Mouse (Mus musculus): Measurements from ENCODE around the gene Mmgt1. TPM values are rescaled to one million over a fixed set of nuclear protein-coding genes. Genes with fewer than 3 reads are reported as not detected.
A peak's percentile ranks its signal among the peaks of the same experiment; 100 is the strongest.

The Mmgt1 gene
- polyA plus RNA-seq (2015; fragmentation: Nextera tagmentation; extraction: Ambion mirVana) = 24.0 and 27.7 TPM in 2 replicates

- Histone ChIP-seq H3K27me3 (no peaks in the 10 kb centered on the region), H3K36me3 (peaks cover 6% of the 10 kb centered on the region; the same call in 1 of the 2 replicates), H3K4me2 (replicated peaks) (peak within 1 kb of the TSS; percentile 66), H3K4me1 (peaks cover 4% of the 10 kb centered on the region; the same call in 1 of the 2 replicates), H3K9me3 (no peaks in the 10 kb centered on the region), H3K27ac (peak within 1 kb of the TSS; percentile 69), H3K9ac (peak within 1 kb of the TSS; percentile 80), H3K4me3 (peak within 1 kb of the TSS; percentile 68)
- WGBS = 14% methylated on average over 43 of the region's 44 CpGs
- peak; percentile 99 for ATAC-seq (ENCODE audit: low FRiP score, low read depth)
Measured at GRCm38 (mm10) chrX:56597887-56598640, at the start of gene Mmgt1. Gene Mmgt1, minus strand, starts transcription at chrX:56598069.

GRCm38 (mm10) chrX:56640066-56640465, 42.2 kb upstream of the Mmgt1 start:
- no peaks in the 10 kb centered on the region for H3K27me3 ChIP-seq
- no peaks in the 10 kb centered on the region for H3K9me3 ChIP-seq
- WGBS = 16% methylated on average over 1 of the region's 1 CpGs
- no peak overlapping the region for H3K4me3 ChIP-seq
- no peak overlapping the region for H3K4me2 ChIP-seq (replicated peaks)
- ATAC-seq (ENCODE audit: low FRiP score, low read depth) = no peak
- no peaks in the 10 kb centered on the region for H3K4me1 ChIP-seq
- H3K27ac ChIP-seq = no peak overlapping the region
- H3K9ac ChIP-seq = no peak overlapping the region
- peaks cover 10% of the 10 kb centered on the region for H3K36me3 ChIP-seq

DNA sequence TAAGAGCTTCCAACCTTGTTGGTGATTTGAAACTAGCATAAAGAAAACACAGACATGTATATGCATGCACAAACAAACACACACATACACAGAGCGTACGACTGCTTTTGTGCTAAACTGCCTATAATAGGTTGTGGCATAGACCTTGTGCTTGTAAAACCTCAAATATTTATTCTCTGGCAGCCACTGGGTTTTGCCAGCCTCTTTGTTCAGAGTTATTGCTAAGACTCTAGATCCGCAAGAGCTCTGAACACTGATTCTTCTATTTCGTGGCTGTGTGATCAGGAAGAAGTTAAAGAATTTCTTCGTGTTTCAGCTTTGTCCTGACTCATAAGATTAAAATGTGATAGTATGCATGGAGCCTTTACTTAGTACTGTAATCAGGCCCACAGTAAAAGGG, 38.3 kb upstream of the Mmgt1 start:
- no peak overlapping the region for H3K4me2 ChIP-seq (replicated peaks)
- peaks cover 10% of the 10 kb centered on the region for H3K36me3 ChIP-seq
- H3K27ac ChIP-seq = no peak overlapping the region
- H3K27me3 ChIP-seq = no peaks in the 10 kb centered on the region
- no peak overlapping the region for H3K9ac ChIP-seq
- 77% methylated on average over 5 of the region's 5 CpGs for WGBS
- H3K4me1 ChIP-seq = no peaks in the 10 kb centered on the region
- no peaks in the 10 kb centered on the region for H3K9me3 ChIP-seq
- ATAC-seq (ENCODE audit: low FRiP score, low read depth) = no peak
- no peak overlapping the region for H3K4me3 ChIP-seq

DNA sequence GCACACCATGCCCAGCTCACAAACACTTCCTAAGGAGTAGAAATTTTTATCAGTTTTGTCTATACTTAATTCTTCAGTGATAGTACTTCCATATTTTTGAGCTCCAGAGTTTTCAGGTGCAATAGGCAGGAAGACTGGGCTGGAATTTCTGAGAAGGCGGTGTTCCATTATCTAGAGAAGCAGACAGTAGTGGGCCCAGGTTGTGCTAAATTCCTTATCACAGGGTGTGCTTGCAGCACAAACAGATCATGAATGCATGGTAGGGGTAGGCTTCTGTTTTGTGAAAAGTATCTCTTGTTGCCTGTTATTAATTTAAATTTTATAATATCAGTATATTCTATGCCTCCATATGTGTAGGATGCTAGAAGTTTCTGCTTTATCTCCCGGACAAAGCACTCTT, 17.4 kb upstream of the Mmgt1 start:
- Histone ChIP-seq H3K27me3 (no peaks in the 10 kb centered on the region), H3K9me3 (no peaks in the 10 kb centered on the region), H3K27ac (no peak overlapping the region), H3K4me2 (replicated peaks) (no peak overlapping the region), H3K4me1 (peaks cover 5% of the 10 kb centered on the region), H3K4me3 (no peak overlapping the region), H3K9ac (no peak overlapping the region), H3K36me3 (no peaks in the 10 kb centered on the region)
- WGBS = 92% methylated on average over 2 of the region's 2 CpGs
- no peak for ATAC-seq (ENCODE audit: low FRiP score, low read depth)

DNA sequence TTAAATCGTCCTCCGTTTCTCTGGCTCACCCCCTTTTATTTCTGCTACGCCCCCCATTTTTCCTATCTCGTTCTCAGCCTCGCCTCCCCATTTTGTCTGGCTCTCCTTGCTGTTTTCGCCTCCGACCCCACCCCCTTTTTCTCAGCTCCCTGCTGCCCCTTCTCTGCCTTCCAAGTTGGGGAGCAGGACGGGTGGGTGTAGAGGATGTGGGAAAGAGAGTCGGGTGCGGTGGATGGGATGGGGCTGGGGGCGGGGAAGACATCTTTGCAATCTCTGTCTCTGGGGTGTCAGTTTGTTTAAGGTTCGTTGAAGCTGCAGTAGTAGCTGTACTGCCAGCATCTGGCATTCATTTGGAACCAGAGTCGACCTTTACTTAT, 12.4 kb upstream of the Mmgt1 start:
- 13% methylated on average over 13 of the region's 13 CpGs for WGBS
- ATAC-seq (ENCODE audit: low FRiP score, low read depth) = 0 out of 2 replicates have a peak, but pooled peaks have one; percentile 35
- Histone ChIP-seq H3K4me3 (peak overlapping the region; percentile 60), H3K27ac (peak overlapping the region; percentile 72; the same call in 1 of the 2 replicates), H3K4me1 (peaks cover 5% of the 10 kb centered on the region), H3K27me3 (no peaks in the 10 kb centered on the region), H3K9ac (peak overlapping the region; percentile 72), H3K9me3 (no peaks in the 10 kb centered on the region), H3K36me3 (no peaks in the 10 kb centered on the region), H3K4me2 (replicated peaks) (peak overlapping the region; percentile 65)

DNA sequence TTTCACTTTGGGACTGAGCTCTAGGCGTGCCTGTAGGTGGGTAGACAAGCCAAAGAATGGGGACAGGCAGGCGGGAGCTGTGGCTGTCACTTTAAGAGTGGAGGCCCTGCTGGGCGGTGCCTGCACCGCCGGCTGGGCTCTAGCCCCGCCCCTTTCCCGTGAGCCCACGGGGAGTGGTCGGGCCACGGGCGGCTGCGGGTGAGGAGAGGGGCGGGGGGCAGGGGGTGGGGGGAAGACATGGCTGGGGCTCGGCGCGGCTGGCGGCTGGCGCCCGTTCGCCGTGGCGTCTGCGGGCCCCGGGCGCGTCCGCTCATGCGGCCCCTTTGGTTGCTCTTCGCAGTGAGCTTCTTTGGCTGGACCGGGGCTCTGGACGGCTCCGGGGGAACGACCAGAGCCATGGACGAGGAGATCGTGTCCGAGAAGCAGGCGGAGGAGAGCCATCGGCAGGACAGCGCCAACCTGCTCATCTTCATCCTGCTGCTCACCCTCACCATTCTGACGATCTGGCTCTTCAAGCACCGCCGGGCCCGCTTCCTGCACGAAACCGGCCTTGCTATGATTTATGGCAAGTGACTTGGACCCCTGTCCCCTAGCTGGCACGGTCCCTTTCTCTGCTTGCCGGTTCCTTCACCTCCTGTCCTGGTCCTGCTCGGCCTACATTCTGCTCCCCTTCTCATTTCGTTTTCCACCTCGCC, 11.9 kb upstream of the Mmgt1 start, which contains the start of gene Slc9a6:
Gene Slc9a6 (plus strand): TSS at position 135 of the 695 bp plus-strand sequence.
- Histone ChIP-seq H3K4me2 (replicated peaks) (peak within 1 kb of the TSS; percentile 65), H3K4me3 (peak within 1 kb of the TSS; percentile 60), H3K9ac (peak within 1 kb of the TSS; percentile 72), H3K27me3 (no peaks in the 10 kb centered on the region), H3K4me1 (peaks cover 5% of the 10 kb centered on the region), H3K9me3 (no peaks in the 10 kb centered on the region), H3K27ac (peak within 1 kb of the TSS; percentile 72), H3K36me3 (no peaks in the 10 kb centered on the region)
- WGBS = 14% methylated on average over 44 of the region's 50 CpGs
- ATAC-seq (ENCODE audit: low FRiP score, low read depth) = peak; percentile 97

GRCm38 (mm10) chrX:56609285-56609622, 11.4 kb upstream of the Mmgt1 start:
- no peaks in the 10 kb centered on the region for H3K36me3 ChIP-seq
- 18% methylated on average over 7 of the region's 7 CpGs for WGBS
- peak overlapping the region; percentile 65 for H3K4me2 ChIP-seq (replicated peaks)
- no peak overlapping the region for H3K27ac ChIP-seq
- H3K9ac ChIP-seq = 0 out of 2 replicates have a peak overlapping the region, but pooled peaks have one; percentile 25
- peak; percentile 13; the same call in 1 of the 2 replicates for ATAC-seq (ENCODE audit: low FRiP score, low read depth)
- no peaks in the 10 kb centered on the region for H3K9me3 ChIP-seq
- H3K27me3 ChIP-seq = no peaks in the 10 kb centered on the region
- peak overlapping the region; percentile 60 for H3K4me3 ChIP-seq
- peaks cover 5% of the 10 kb centered on the region for H3K4me1 ChIP-seq

DNA sequence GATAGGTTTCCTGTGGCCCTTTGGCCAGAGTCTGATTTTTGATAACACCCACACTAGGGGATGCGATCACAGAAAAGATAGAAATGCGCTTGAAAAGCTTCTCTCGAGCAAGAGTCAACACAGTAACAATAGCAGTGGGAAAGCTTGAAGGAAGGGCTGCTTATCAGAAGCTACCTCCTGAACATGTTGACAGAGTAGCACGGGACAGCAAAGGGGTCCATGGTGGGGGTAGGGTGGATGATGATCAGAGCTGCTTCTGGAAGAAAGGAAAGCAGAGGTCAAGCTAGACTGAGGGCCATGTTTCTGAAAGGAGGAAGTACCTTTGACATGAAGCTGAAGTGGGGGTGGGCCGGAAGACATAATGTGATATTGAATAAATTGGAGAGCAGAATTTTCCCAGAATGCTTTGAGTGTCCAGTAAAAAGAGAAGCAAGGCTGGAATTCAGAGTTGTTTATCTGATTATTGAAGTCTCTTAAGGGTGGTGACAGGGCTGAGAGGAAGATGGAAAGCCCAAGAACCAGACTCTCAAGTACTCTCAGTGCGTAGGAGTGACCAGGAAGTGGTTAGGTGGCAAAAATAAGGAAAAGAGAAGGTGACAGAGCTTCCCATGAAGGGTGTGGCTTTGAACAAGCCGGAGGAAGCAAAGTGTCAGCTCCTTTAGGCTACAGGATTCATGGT, 9.3 kb upstream of the Mmgt1 start:
- H3K4me1 ChIP-seq = peaks cover 5% of the 10 kb centered on the region
- WGBS = 84% methylated on average over 7 of the region's 7 CpGs

GRCm38 (mm10) chrX:56606536-56606935, 8.7 kb upstream of the Mmgt1 start:
- WGBS = 58% methylated on average over 2 of the region's 2 CpGs
- ATAC-seq (ENCODE audit: low FRiP score, low read depth) = no peak

More for the DNA sequence above, 9.3 kb upstream of the Mmgt1 start:
- H3K4me3 ChIP-seq = no peak overlapping the region
- no peak overlapping the region for H3K27ac ChIP-seq
- H3K36me3 ChIP-seq = no peaks in the 10 kb centered on the region
- ATAC-seq (ENCODE audit: low FRiP score, low read depth) = no peak
- H3K9me3 ChIP-seq = no peaks in the 10 kb centered on the region
- no peak overlapping the region for H3K9ac ChIP-seq
- no peak overlapping the region for H3K4me2 ChIP-seq (replicated peaks)
- H3K27me3 ChIP-seq = no peaks in the 10 kb centered on the region

GRCm38 (mm10) chrX:56597219-56597886, 516 bp downstream of the Mmgt1 start:
- peaks cover 7% of the 10 kb centered on the region; the same call in 1 of the 2 replicates for H3K36me3 ChIP-seq
- H3K4me3 ChIP-seq = peak overlapping the region; percentile 68
- H3K4me2 ChIP-seq (replicated peaks) = peak overlapping the region; percentile 66
- peak overlapping the region; percentile 69 for H3K27ac ChIP-seq
- no peaks in the 10 kb centered on the region for H3K9me3 ChIP-seq
- no peaks in the 10 kb centered on the region for H3K27me3 ChIP-seq
- H3K4me1 ChIP-seq = peaks cover 4% of the 10 kb centered on the region; the same call in 1 of the 2 replicates
- peak overlapping the region; percentile 80 for H3K9ac ChIP-seq
- ATAC-seq (ENCODE audit: low FRiP score, low read depth) = peak; percentile 67
- 14% methylated on average over 25 of the region's 25 CpGs for WGBS

More at GRCm38 (mm10) chrX:56606536-56606935, 8.7 kb upstream of the Mmgt1 start:
- H3K9me3 ChIP-seq = no peaks in the 10 kb centered on the region
- H3K9ac ChIP-seq = no peak overlapping the region
- H3K4me3 ChIP-seq = no peak overlapping the region
- H3K27ac ChIP-seq = no peak overlapping the region
- peaks cover 5% of the 10 kb centered on the region for H3K4me1 ChIP-seq
- H3K4me2 ChIP-seq (replicated peaks) = no peak overlapping the region
- no peaks in the 10 kb centered on the region for H3K27me3 ChIP-seq
- no peaks in the 10 kb centered on the region for H3K36me3 ChIP-seq

DNA sequence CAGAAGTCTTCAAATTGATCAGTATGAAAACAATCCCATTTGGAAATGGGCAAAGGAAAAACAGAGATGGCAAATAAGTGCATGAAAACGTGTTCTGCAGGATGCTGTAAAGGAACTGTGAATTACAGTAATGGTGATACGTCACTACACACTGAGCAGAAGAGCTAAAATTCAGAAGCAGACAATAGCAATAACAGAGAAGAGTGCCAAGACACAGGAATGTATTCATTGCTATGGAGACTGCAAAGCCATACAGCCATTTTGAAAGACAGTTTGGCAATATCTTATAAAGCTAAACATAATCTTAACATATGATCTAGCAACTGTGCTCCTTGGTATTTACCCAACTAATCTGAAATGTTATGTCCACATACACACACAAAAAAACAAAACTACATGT, 19.7 kb downstream of the Mmgt1 start:
- Histone ChIP-seq H3K9ac (no peak overlapping the region), H3K27ac (no peak overlapping the region), H3K9me3 (no peaks in the 10 kb centered on the region), H3K4me3 (no peak overlapping the region), H3K27me3 (no peaks in the 10 kb centered on the region), H3K36me3 (no peaks in the 10 kb centered on the region), H3K4me1 (no peaks in the 10 kb centered on the region), H3K4me2 (replicated peaks) (no peak overlapping the region)
- WGBS = 88% methylated on average over 2 of the region's 2 CpGs
- no peak for ATAC-seq (ENCODE audit: low FRiP score, low read depth)
